Mouse (Mus musculus) liver, postnatal 0 days (tissue): ENCODE results near the gene Prss46.

Source experiments
- CTCF ChIP-seq: sonication (generic); IDR thresholded peaks from 2 replicates; pipeline ENCODE4 v1.5.1; 2016; ENCODE audit warnings: antibody characterized with exemption, low read depth
- EP300 ChIP-seq: IDR thresholded peaks from 2 replicates; pipeline ENCODE4 v1.6.1; 2016; ENCODE audit warnings: antibody characterized with exemption, low read depth, mild to moderate bottlenecking

GRCm38 (mm10) chr9:110849162-110849561 is 4.9 kb downstream of the Prss46 start:
- TF ChIP-seq CTCF (no peak), EP300 (no peak)
